Mouse (Mus musculus): ENCODE measurements at regions not wholly inside any gene's neighbourhood (a gene's known extent, or its start where the extent isn't known, plus 50 kb on each side); places are given as distances from the start of the nearest gene placed in this dataset.

GRCm38 (mm10) chr4:89436764-89437163 is 125.9 kb upstream of the Cdkn2b start:
- Histone ChIP-seq H3K36me3 (replicated peaks; ENCODE audit: low read length) (no peaks in the 10 kb centered on the region), H3K27me3 (replicated peaks) (no peaks in the 10 kb centered on the region), H3K9me3 (no peaks in the 10 kb centered on the region), H3K4me1 (peaks cover 21% of the 10 kb centered on the region), H3K4me3 (replicated peaks) (no peak overlapping the region)
- TF ChIP-seq FLI1 (IDR thresholded peaks at IDR 0.05; ENCODE audit: low read length) (no peak), GATA1 (IDR thresholded peaks at IDR 0.05; ENCODE audit: borderline replicate concordance, low read length) (no peak)

GRCm38 (mm10) chr4:89434152-89434551 is 123.3 kb upstream of the Cdkn2b start:
- H3K9me3 ChIP-seq, result no peaks in the 10 kb centered on the region
- no peaks in the 10 kb centered on the region for H3K36me3 ChIP-seq (replicated peaks; ENCODE audit: low read length)
- no peak overlapping the region for H3K4me3 ChIP-seq (replicated peaks)
- H3K27me3 ChIP-seq (replicated peaks), result no peaks in the 10 kb centered on the region
- TF ChIP-seq FLI1 (IDR thresholded peaks at IDR 0.05; ENCODE audit: low read length) (no peak), GATA1 (IDR thresholded peaks at IDR 0.05; ENCODE audit: borderline replicate concordance, low read length) (no peak)
- peaks cover 16% of the 10 kb centered on the region for H3K4me1 ChIP-seq

- Histone ChIP-seq H3K36me3 (replicated peaks; ENCODE audit: low read length) (no peaks in the 10 kb centered on the region), H3K9me3 (no peaks in the 10 kb centered on the region), H3K4me1 (peaks cover 15% of the 10 kb centered on the region), H3K4me3 (replicated peaks) (no peak overlapping the region), H3K27me3 (replicated peaks) (peaks cover 1% of the 10 kb centered on the region)
- TF ChIP-seq GATA1 (IDR thresholded peaks at IDR 0.05; ENCODE audit: borderline replicate concordance, low read length) (no peak), FLI1 (IDR thresholded peaks at IDR 0.05; ENCODE audit: low read length) (no peak)
Measured at GRCm38 (mm10) chr4:89433528-89433927, 122.7 kb upstream of the Cdkn2b start.

- Histone ChIP-seq H3K4me1 (peaks cover 19% of the 10 kb centered on the region), H3K4me3 (replicated peaks) (peak overlapping the region; percentile 25), H3K9me3 (no peaks in the 10 kb centered on the region), H3K27me3 (replicated peaks) (peaks cover 3% of the 10 kb centered on the region), H3K36me3 (replicated peaks; ENCODE audit: low read length) (no peaks in the 10 kb centered on the region)
- TF ChIP-seq FLI1 (IDR thresholded peaks at IDR 0.05; ENCODE audit: low read length) (no peak), GATA1 (IDR thresholded peaks at IDR 0.05; ENCODE audit: borderline replicate concordance, low read length) (no peak)
Measured at GRCm38 (mm10) chr4:89431520-89431919, 120.7 kb upstream of the Cdkn2b start.

GRCm38 (mm10) chr4:89428465-89428864 is 117.6 kb upstream of the Cdkn2b start:
- peaks cover 5% of the 10 kb centered on the region for H3K27me3 ChIP-seq (replicated peaks)
- H3K4me1 ChIP-seq, result peaks cover 13% of the 10 kb centered on the region
- no peak overlapping the region for H3K4me3 ChIP-seq (replicated peaks)
- TF ChIP-seq GATA1 (IDR thresholded peaks at IDR 0.05; ENCODE audit: borderline replicate concordance, low read length), result no peak
- TF ChIP-seq FLI1 (IDR thresholded peaks at IDR 0.05; ENCODE audit: low read length), result no peak
- H3K9me3 ChIP-seq, result no peaks in the 10 kb centered on the region
- no peaks in the 10 kb centered on the region for H3K36me3 ChIP-seq (replicated peaks; ENCODE audit: low read length)

GRCm38 (mm10) chr4:89427345-89428293 is 116.8 kb upstream of the Cdkn2b start:
- Histone ChIP-seq H3K9me3 (no peaks in the 10 kb centered on the region), H3K4me1 (peaks cover 9% of the 10 kb centered on the region), H3K36me3 (replicated peaks; ENCODE audit: low read length) (no peaks in the 10 kb centered on the region), H3K4me3 (replicated peaks) (peak overlapping the region; percentile 51), H3K27me3 (replicated peaks) (peaks cover 5% of the 10 kb centered on the region)
- no peak for TF ChIP-seq GATA1 (IDR thresholded peaks at IDR 0.05; ENCODE audit: borderline replicate concordance, low read length)
- no peak for TF ChIP-seq FLI1 (IDR thresholded peaks at IDR 0.05; ENCODE audit: low read length)

GRCm38 (mm10) chr4:89425916-89426315 is 115.1 kb upstream of the Cdkn2b start:
- H3K36me3 ChIP-seq (replicated peaks; ENCODE audit: low read length), result no peaks in the 10 kb centered on the region
- peaks cover 9% of the 10 kb centered on the region for H3K4me1 ChIP-seq
- no peak overlapping the region for H3K4me3 ChIP-seq (replicated peaks)
- H3K9me3 ChIP-seq, result no peaks in the 10 kb centered on the region
- TF ChIP-seq GATA1 (IDR thresholded peaks at IDR 0.05; ENCODE audit: borderline replicate concordance, low read length), result no peak
- TF ChIP-seq FLI1 (IDR thresholded peaks at IDR 0.05; ENCODE audit: low read length), result no peak
- H3K27me3 ChIP-seq (replicated peaks), result peaks cover 7% of the 10 kb centered on the region

GRCm38 (mm10) chr4:89421694-89422354 is 111.0 kb upstream of the Cdkn2b start:
- Histone ChIP-seq H3K27me3 (replicated peaks) (peaks cover 7% of the 10 kb centered on the region), H3K4me3 (replicated peaks) (no peak overlapping the region), H3K4me1 (no peaks in the 10 kb centered on the region), H3K9me3 (no peaks in the 10 kb centered on the region), H3K36me3 (replicated peaks; ENCODE audit: low read length) (no peaks in the 10 kb centered on the region)
- no peak for TF ChIP-seq FLI1 (IDR thresholded peaks at IDR 0.05; ENCODE audit: low read length)
- TF ChIP-seq GATA1 (IDR thresholded peaks at IDR 0.05; ENCODE audit: borderline replicate concordance, low read length), result no peak

GRCm38 (mm10) chr4:89420868-89421267 is 110.0 kb upstream of the Cdkn2b start:
- Histone ChIP-seq H3K4me1 (no peaks in the 10 kb centered on the region), H3K27me3 (replicated peaks) (peaks cover 7% of the 10 kb centered on the region), H3K9me3 (0 out of 2 replicates have a peak, but pooled peaks cover 3% of the 10 kb centered on the region), H3K36me3 (replicated peaks; ENCODE audit: low read length) (no peaks in the 10 kb centered on the region), H3K4me3 (replicated peaks) (no peak overlapping the region)
- TF ChIP-seq GATA1 (IDR thresholded peaks at IDR 0.05; ENCODE audit: borderline replicate concordance, low read length) (no peak), FLI1 (IDR thresholded peaks at IDR 0.05; ENCODE audit: low read length) (no peak)

GRCm38 (mm10) chr4:89419507-89419906 is 108.7 kb upstream of the Cdkn2b start:
- Histone ChIP-seq H3K4me1 (no peaks in the 10 kb centered on the region), H3K9me3 (0 out of 2 replicates have a peak, but pooled peaks cover 3% of the 10 kb centered on the region), H3K4me3 (replicated peaks) (no peak overlapping the region), H3K27me3 (replicated peaks) (peaks cover 7% of the 10 kb centered on the region), H3K36me3 (replicated peaks; ENCODE audit: low read length) (no peaks in the 10 kb centered on the region)
- TF ChIP-seq FLI1 (IDR thresholded peaks at IDR 0.05; ENCODE audit: low read length), result no peak
- TF ChIP-seq GATA1 (IDR thresholded peaks at IDR 0.05; ENCODE audit: borderline replicate concordance, low read length), result no peak
